Mouse (Mus musculus) stomach, postnatal 0 days (tissue): ENCODE results near the gene Ptgis. TPM values are rescaled to one million over a fixed set of nuclear protein-coding genes. Genes with fewer than 3 reads are reported as not detected.

Source experiments
- ATAC-seq: fragments of 200-750 bp; cut with Nextera tagmentation; 2 replicates; pipeline ENCODE4 v1.8.0; 2017; ENCODE audit not compliant: low FRiP score, low TSS enrichment
- DNase-seq: peaks from one replicate; pipeline ENCODE4 v3.0.0-alpha.2; 2016; ENCODE audit warnings: low spot score
- H3K27ac ChIP-seq: fragments of 300-500 bp; sonication (generic); replicated peaks from 2 replicates; pipeline ENCODE4 v1.5.1; 2014; ENCODE audit warnings: mild to moderate bottlenecking, control low read depth
- H3K27me3 ChIP-seq: fragments of 300-500 bp; sonication (generic); 2 replicates; pipeline ENCODE4 v1.6.1; 2014; ENCODE audit warnings: low read length; ENCODE audit not compliant: control insufficient read depth, insufficient read depth
- H3K36me3 ChIP-seq: fragments of 300-500 bp; sonication (generic); 2 replicates; pipeline ENCODE4 v1.6.1; 2014; ENCODE audit warnings: low read length, mixed read lengths; ENCODE audit not compliant: control insufficient read depth, insufficient read depth
- H3K4me1 ChIP-seq: fragments of 300-500 bp; sonication (generic); replicated peaks from 2 replicates; pipeline ENCODE4 v1.6.1; 2014; ENCODE audit warnings: antibody characterized with exemption; ENCODE audit not compliant: control insufficient read depth, insufficient read depth
- H3K4me2 ChIP-seq: fragments of 300-500 bp; sonication (generic); replicated peaks from 2 replicates; pipeline ENCODE4 v1.6.1; 2014; ENCODE audit warnings: low read depth, mild to moderate bottlenecking, control low read depth, moderate library complexity
- H3K4me3 ChIP-seq: fragments of 300-500 bp; sonication (generic); 2 replicates; pipeline ENCODE4 v1.5.1; 2014; ENCODE audit warnings: low read depth, low read length, control low read depth
- H3K9ac ChIP-seq: fragments of 300-500 bp; sonication (generic); 2 replicates; pipeline ENCODE4 v1.6.1; 2014; ENCODE audit warnings: mild to moderate bottlenecking, low read length, control low read depth, mixed read lengths
- H3K9me3 ChIP-seq: fragments of 300-500 bp; sonication (generic); 2 replicates; pipeline ENCODE4 v1.6.1; 2016; ENCODE audit warnings: low read length; ENCODE audit not compliant: control insufficient read depth
- CTCF ChIP-seq: IDR thresholded peaks from 2 replicates; pipeline ENCODE4 v1.5.1; 2016; ENCODE audit warnings: antibody characterized with exemption, low read depth, mild to moderate bottlenecking, moderate library complexity
- EP300 ChIP-seq: optimal IDR thresholded peaks from 2 replicates; pipeline ENCODE3; 2016; ENCODE audit warnings: antibody characterized with exemption
- WGBS: fragments of 180-500 bp; shearing (Covaris S2); extraction: QIAGEN DNeasy Blood & Tissue Kit; methylation state at CpG from one replicate; pipeline ENCODE4 v1.1.7; 2014; 5-methylcytosine and 5-hydroxymethylcytosine counted together
- polyA plus RNA-seq: library from polyadenylated mRNA; unstranded; fragments of >200 nt; fragmentation: Nextera tagmentation; extraction: Ambion mirVana; gene quantifications from 2 replicates; pipeline ENCODE4 v1.2.1, GENCODE M21; 2015

Gene Ptgis
- polyA plus RNA-seq, 1 experiment from 2014 or later: 26.7 TPM

GRCm38 (mm10) chr2:167278011-167278410 lies 37.6 kb upstream of the Ptgis start:
- Histone ChIP-seq H3K4me2 (no peak overlapping the region), H3K36me3 (no peaks in the 10 kb centered on the region), H3K9ac (no peak overlapping the region), H3K9me3 (no peaks in the 10 kb centered on the region), H3K27ac (no peak overlapping the region), H3K27me3 (no peaks in the 10 kb centered on the region), H3K4me3 (no peak overlapping the region), H3K4me1 (no peaks in the 10 kb centered on the region)
- no peak for DNase-seq
- TF ChIP-seq EP300: no peak
- no peak for TF ChIP-seq CTCF
- no peak for ATAC-seq
- 82% methylated on average over 7 of the region's 7 CpGs for WGBS

GRCm38 (mm10) chr2:167277026-167277425 lies 36.6 kb upstream of the Ptgis start:
- WGBS: 79% methylated on average over 13 of the region's 13 CpGs
- Histone ChIP-seq H3K27ac (no peak overlapping the region), H3K9ac (no peak overlapping the region), H3K36me3 (no peaks in the 10 kb centered on the region), H3K27me3 (no peaks in the 10 kb centered on the region), H3K4me3 (no peak overlapping the region), H3K9me3 (no peaks in the 10 kb centered on the region), H3K4me1 (no peaks in the 10 kb centered on the region), H3K4me2 (no peak overlapping the region)
- DNase-seq: no peak
- TF ChIP-seq CTCF: no peak
- TF ChIP-seq EP300: no peak
- ATAC-seq: no peak

GRCm38 (mm10) chr2:167275856-167276255 lies 35.5 kb upstream of the Ptgis start:
- 86% methylated on average over 10 of the region's 10 CpGs for WGBS
- no peak for DNase-seq
- Histone ChIP-seq H3K36me3 (no peaks in the 10 kb centered on the region), H3K4me1 (no peaks in the 10 kb centered on the region), H3K27ac (no peak overlapping the region), H3K9ac (no peak overlapping the region), H3K4me2 (no peak overlapping the region), H3K4me3 (no peak overlapping the region), H3K27me3 (no peaks in the 10 kb centered on the region), H3K9me3 (no peaks in the 10 kb centered on the region)
- no peak for ATAC-seq
- TF ChIP-seq CTCF (no peak), EP300 (no peak)

- Histone ChIP-seq H3K9me3 (no peaks in the 10 kb centered on the region), H3K36me3 (no peaks in the 10 kb centered on the region), H3K4me1 (no peaks in the 10 kb centered on the region), H3K4me2 (no peak overlapping the region), H3K9ac (no peak overlapping the region), H3K27me3 (no peaks in the 10 kb centered on the region), H3K27ac (no peak overlapping the region), H3K4me3 (no peak overlapping the region)
- TF ChIP-seq EP300 (no peak), CTCF (no peak)
- DNase-seq: no peak
- ATAC-seq: no peak
- 57% methylated on average over 10 of the region's 10 CpGs for WGBS
Observed at GRCm38 (mm10) chr2:167274713-167275465, 34.5 kb upstream of the Ptgis start.

- Histone ChIP-seq H3K36me3 (no peaks in the 10 kb centered on the region), H3K9ac (no peak overlapping the region), H3K27me3 (no peaks in the 10 kb centered on the region), H3K27ac (no peak overlapping the region), H3K9me3 (no peaks in the 10 kb centered on the region), H3K4me3 (no peak overlapping the region), H3K4me2 (no peak overlapping the region), H3K4me1 (no peaks in the 10 kb centered on the region)
- ATAC-seq (no peak), DNase-seq (no peak)
- TF ChIP-seq EP300: no peak
- TF ChIP-seq CTCF: no peak
- WGBS: 74% methylated on average over 13 of the region's 13 CpGs
Observed at GRCm38 (mm10) chr2:167273206-167273740, 32.9 kb upstream of the Ptgis start.

GRCm38 (mm10) chr2:167272706-167273105 lies 32.3 kb upstream of the Ptgis start:
- no peaks in the 10 kb centered on the region for H3K4me1 ChIP-seq
- ATAC-seq (no peak), DNase-seq (no peak)
- TF ChIP-seq EP300 (no peak), CTCF (no peak)
- H3K27me3 ChIP-seq: no peaks in the 10 kb centered on the region
- 76% methylated on average over 3 of the region's 3 CpGs for WGBS
- no peaks in the 10 kb centered on the region for H3K36me3 ChIP-seq
- H3K27ac ChIP-seq: no peak overlapping the region
- no peak overlapping the region for H3K9ac ChIP-seq
- no peak overlapping the region for H3K4me2 ChIP-seq
- H3K4me3 ChIP-seq: no peak overlapping the region
- H3K9me3 ChIP-seq: no peaks in the 10 kb centered on the region
